Mouse (Mus musculus): ENCODE results near the gene Cish. TPM values are rescaled to one million over a fixed set of nuclear protein-coding genes. Genes with fewer than 3 reads are reported as not detected.

The Cish gene
- 11.6 and 12.4 TPM in 2 replicates for polyA plus RNA-seq (2015; fragmentation: Nextera tagmentation; extraction: Ambion mirVana)

GRCm38 (mm10) chr9:107296016-107296040 lies at the start of gene Cish:
Gene Cish, plus strand, starts transcription at chr9:107296026.
- no peaks in the 10 kb centered on the region for H3K9me3 ChIP-seq (replicated peaks)
- peak within 1 kb of the TSS; percentile 91 for H3K27ac ChIP-seq (replicated peaks)
- peak within 1 kb of the TSS; percentile 70 for H3K4me3 ChIP-seq (replicated peaks)
- H3K36me3 ChIP-seq (replicated peaks), result peaks cover 9% of the 10 kb centered on the region
- no peak for ATAC-seq (ENCODE audit: insufficient read depth)
- peak within 1 kb of the TSS; percentile 72 for H3K9ac ChIP-seq
- peak within 1 kb of the TSS; percentile 93 for H3K4me2 ChIP-seq
- peaks cover 63% of the 10 kb centered on the region for H3K4me1 ChIP-seq (replicated peaks)
- H3K27me3 ChIP-seq, result peaks cover 17% of the 10 kb centered on the region

- ATAC-seq (ENCODE audit: insufficient read depth), result no peak
- 36% methylated on average over 4 of the region's 4 CpGs for WGBS (ENCODE audit: insufficient replicate concordance)
- Histone ChIP-seq H3K4me1 (replicated peaks) (no peaks in the 10 kb centered on the region), H3K27me3 (no peaks in the 10 kb centered on the region; the same call in 1 of the 2 replicates), H3K9ac (no peak overlapping the region), H3K36me3 (replicated peaks) (no peaks in the 10 kb centered on the region), H3K9me3 (replicated peaks) (no peaks in the 10 kb centered on the region), H3K4me2 (no peak overlapping the region), H3K27ac (replicated peaks) (no peak overlapping the region), H3K4me3 (replicated peaks) (no peak overlapping the region)
These were observed 49.7 kb upstream of the Cish start for GRCm38 (mm10) chr9:107246170-107246569.

GRCm38 (mm10) chr9:107249154-107249553 lies 46.7 kb upstream of the Cish start:
- H3K27ac ChIP-seq (replicated peaks), result no peak overlapping the region
- no peak for ATAC-seq (ENCODE audit: insufficient read depth)
- no peak overlapping the region for H3K9ac ChIP-seq
- H3K9me3 ChIP-seq (replicated peaks), result no peaks in the 10 kb centered on the region
- H3K4me1 ChIP-seq (replicated peaks), result no peaks in the 10 kb centered on the region
- WGBS (ENCODE audit: insufficient replicate concordance), result 47% methylated on average over 6 of the region's 6 CpGs
- H3K36me3 ChIP-seq (replicated peaks), result no peaks in the 10 kb centered on the region
- no peak overlapping the region for H3K4me3 ChIP-seq (replicated peaks)
- no peak overlapping the region for H3K4me2 ChIP-seq
- H3K27me3 ChIP-seq, result no peaks in the 10 kb centered on the region; the same call in 1 of the 2 replicates

GRCm38 (mm10) chr9:107250416-107251337 lies 45.1 kb upstream of the Cish start:
- no peak overlapping the region for H3K9ac ChIP-seq
- no peak overlapping the region for H3K4me3 ChIP-seq (replicated peaks)
- H3K36me3 ChIP-seq (replicated peaks), result no peaks in the 10 kb centered on the region
- H3K4me2 ChIP-seq, result no peak overlapping the region
- H3K27ac ChIP-seq (replicated peaks), result no peak overlapping the region
- 60% methylated on average over 14 of the region's 14 CpGs for WGBS (ENCODE audit: insufficient replicate concordance)
- H3K9me3 ChIP-seq (replicated peaks), result no peaks in the 10 kb centered on the region
- no peaks in the 10 kb centered on the region for H3K27me3 ChIP-seq
- H3K4me1 ChIP-seq (replicated peaks), result no peaks in the 10 kb centered on the region
- ATAC-seq (ENCODE audit: insufficient read depth), result no peak

- no peak overlapping the region for H3K4me2 ChIP-seq
- ATAC-seq (ENCODE audit: insufficient read depth), result no peak
- no peaks in the 10 kb centered on the region for H3K9me3 ChIP-seq (replicated peaks)
- H3K4me3 ChIP-seq (replicated peaks), result no peak overlapping the region
- 41% methylated on average over 5 of the region's 5 CpGs for WGBS (ENCODE audit: insufficient replicate concordance)
- H3K36me3 ChIP-seq (replicated peaks), result no peaks in the 10 kb centered on the region
- H3K9ac ChIP-seq, result no peak overlapping the region
- no peak overlapping the region for H3K27ac ChIP-seq (replicated peaks)
- H3K4me1 ChIP-seq (replicated peaks), result no peaks in the 10 kb centered on the region
- H3K27me3 ChIP-seq, result no peaks in the 10 kb centered on the region
These were observed 43.7 kb upstream of the Cish start for GRCm38 (mm10) chr9:107252164-107252563.

GRCm38 (mm10) chr9:107254476-107254875 lies 41.4 kb upstream of the Cish start:
- Histone ChIP-seq H3K4me3 (replicated peaks) (no peak overlapping the region), H3K27me3 (no peaks in the 10 kb centered on the region), H3K36me3 (replicated peaks) (no peaks in the 10 kb centered on the region), H3K9me3 (replicated peaks) (no peaks in the 10 kb centered on the region), H3K9ac (no peak overlapping the region), H3K4me2 (no peak overlapping the region), H3K4me1 (replicated peaks) (no peaks in the 10 kb centered on the region), H3K27ac (replicated peaks) (no peak overlapping the region)
- 68% methylated on average over 12 of the region's 12 CpGs for WGBS (ENCODE audit: insufficient replicate concordance)
- ATAC-seq (ENCODE audit: insufficient read depth), result no peak

- H3K9ac ChIP-seq, result no peak overlapping the region
- 63% methylated on average over 3 of the region's 3 CpGs for WGBS (ENCODE audit: insufficient replicate concordance)
- no peak overlapping the region for H3K4me2 ChIP-seq
- no peak overlapping the region for H3K27ac ChIP-seq (replicated peaks)
- no peak overlapping the region for H3K4me3 ChIP-seq (replicated peaks)
- H3K36me3 ChIP-seq (replicated peaks), result no peaks in the 10 kb centered on the region
- no peaks in the 10 kb centered on the region for H3K4me1 ChIP-seq (replicated peaks)
- H3K27me3 ChIP-seq, result no peaks in the 10 kb centered on the region
- no peak for ATAC-seq (ENCODE audit: insufficient read depth)
- H3K9me3 ChIP-seq (replicated peaks), result no peaks in the 10 kb centered on the region
These were observed 40.9 kb upstream of the Cish start for GRCm38 (mm10) chr9:107254925-107255324.

- ATAC-seq (ENCODE audit: insufficient read depth), result no peak
- no peaks in the 10 kb centered on the region for H3K4me1 ChIP-seq (replicated peaks)
- 61% methylated on average over 3 of the region's 3 CpGs for WGBS (ENCODE audit: insufficient replicate concordance)
- no peak overlapping the region for H3K27ac ChIP-seq (replicated peaks)
- no peaks in the 10 kb centered on the region for H3K27me3 ChIP-seq
- no peaks in the 10 kb centered on the region for H3K36me3 ChIP-seq (replicated peaks)
- H3K4me2 ChIP-seq, result no peak overlapping the region
- no peak overlapping the region for H3K9ac ChIP-seq
- H3K9me3 ChIP-seq (replicated peaks), result no peaks in the 10 kb centered on the region
- no peak overlapping the region for H3K4me3 ChIP-seq (replicated peaks)
These were observed 40.2 kb upstream of the Cish start for GRCm38 (mm10) chr9:107255596-107255995.

GRCm38 (mm10) chr9:107259571-107259970 lies 36.3 kb upstream of the Cish start:
- ATAC-seq (ENCODE audit: insufficient read depth), result no peak
- Histone ChIP-seq H3K9ac (no peak overlapping the region), H3K27ac (replicated peaks) (no peak overlapping the region), H3K36me3 (replicated peaks) (no peaks in the 10 kb centered on the region; the same call in 1 of the 2 replicates), H3K4me3 (replicated peaks) (no peak overlapping the region), H3K9me3 (replicated peaks) (no peaks in the 10 kb centered on the region), H3K27me3 (no peaks in the 10 kb centered on the region), H3K4me1 (replicated peaks) (peaks cover 3% of the 10 kb centered on the region; the same call in 1 of the 2 replicates), H3K4me2 (no peak overlapping the region)
- 69% methylated on average over 6 of the region's 6 CpGs for WGBS (ENCODE audit: insufficient replicate concordance)

GRCm38 (mm10) chr9:107260429-107260828 lies 35.4 kb upstream of the Cish start:
- Histone ChIP-seq H3K27ac (replicated peaks) (no peak overlapping the region), H3K4me1 (replicated peaks) (peaks cover 5% of the 10 kb centered on the region; the same call in 1 of the 2 replicates)
- WGBS (ENCODE audit: insufficient replicate concordance), result 60% methylated on average over 2 of the region's 2 CpGs

GRCm38 (mm10) chr9:107260836-107261235 lies 35.0 kb upstream of the Cish start:
- ATAC-seq (ENCODE audit: insufficient read depth), result no peak
- WGBS (ENCODE audit: insufficient replicate concordance), result 25% methylated on average over 8 of the region's 8 CpGs
- H3K36me3 ChIP-seq (replicated peaks), result no peaks in the 10 kb centered on the region; the same call in 1 of the 2 replicates

More at GRCm38 (mm10) chr9:107260429-107260828, 35.4 kb upstream of the Cish start:
- no peak overlapping the region for H3K9ac ChIP-seq
- H3K27me3 ChIP-seq, result no peaks in the 10 kb centered on the region
- no peaks in the 10 kb centered on the region; the same call in 1 of the 2 replicates for H3K36me3 ChIP-seq (replicated peaks)
- no peak for ATAC-seq (ENCODE audit: insufficient read depth)
- no peak overlapping the region for H3K4me3 ChIP-seq (replicated peaks)
- no peaks in the 10 kb centered on the region for H3K9me3 ChIP-seq (replicated peaks)
- H3K4me2 ChIP-seq, result no peak overlapping the region

GRCm38 (mm10) chr9:107261792-107262191 lies 34.0 kb upstream of the Cish start:
- Histone ChIP-seq H3K4me3 (replicated peaks) (no peak overlapping the region), H3K4me1 (replicated peaks) (peaks cover 7% of the 10 kb centered on the region; the same call in 1 of the 2 replicates), H3K27ac (replicated peaks) (no peak overlapping the region), H3K9me3 (replicated peaks) (no peaks in the 10 kb centered on the region), H3K9ac (no peak overlapping the region), H3K4me2 (no peak overlapping the region), H3K36me3 (replicated peaks) (no peaks in the 10 kb centered on the region; the same call in 1 of the 2 replicates), H3K27me3 (no peaks in the 10 kb centered on the region)
- ATAC-seq (ENCODE audit: insufficient read depth), result no peak
- 59% methylated on average over 6 of the region's 6 CpGs for WGBS (ENCODE audit: insufficient replicate concordance)

More at GRCm38 (mm10) chr9:107260836-107261235, 35.0 kb upstream of the Cish start:
- Histone ChIP-seq H3K9ac (no peak overlapping the region), H3K4me2 (no peak overlapping the region), H3K4me3 (replicated peaks) (no peak overlapping the region), H3K27me3 (no peaks in the 10 kb centered on the region), H3K4me1 (replicated peaks) (peaks cover 7% of the 10 kb centered on the region; the same call in 1 of the 2 replicates), H3K27ac (replicated peaks) (no peak overlapping the region), H3K9me3 (replicated peaks) (no peaks in the 10 kb centered on the region)

Data from liver, embryonic 15.5 days (tissue).